Mouse (Mus musculus) forebrain, embryonic 11.5 days (tissue): Measurements from ENCODE around the gene Lrrc39. TPM values are rescaled to one million over a fixed set of nuclear protein-coding genes. Genes with fewer than 3 reads are reported as not detected.

ENCODE experiments used
- ATAC-seq: fragments of 200-750 bp; cut with Nextera tagmentation; replicated peaks from 2 replicates; pipeline ENCODE4 v1.8.0; 2017; ENCODE audit warnings: moderate TSS enrichment; ENCODE audit not compliant: low FRiP score
- DNase-seq: peaks from one replicate; pipeline ENCODE4 v3.0.0-alpha.2; 2017; ENCODE audit warnings: low spot score
- H3K27ac ChIP-seq: fragments of 300-500 bp; sonication (generic); 2 replicates; pipeline ENCODE4 v1.5.1; 2014; ENCODE audit warnings: low read depth, low read length
- H3K27me3 ChIP-seq: fragments of 300-500 bp; sonication (generic); 2 replicates; pipeline ENCODE4 v1.6.1; 2014; ENCODE audit warnings: mild to moderate bottlenecking, low read length, mixed read lengths; ENCODE audit not compliant: control insufficient read depth, insufficient read depth
- H3K36me3 ChIP-seq: fragments of 300-500 bp; sonication (generic); 2 replicates; pipeline ENCODE4 v1.6.1; 2014; ENCODE audit warnings: mild to moderate bottlenecking, low read length, moderate library complexity, mixed read lengths; ENCODE audit not compliant: control insufficient read depth, insufficient read depth
- H3K4me1 ChIP-seq: fragments of 300-500 bp; sonication (generic); replicated peaks from 2 replicates; pipeline ENCODE4 v1.6.1; 2014; ENCODE audit warnings: low read length, mixed read lengths; ENCODE audit not compliant: control insufficient read depth, insufficient read depth
- H3K4me2 ChIP-seq: fragments of 300-500 bp; sonication (generic); 2 replicates; pipeline ENCODE4 v1.6.1; 2014; ENCODE audit warnings: low read depth, mild to moderate bottlenecking, low read length, moderate library complexity, mixed read lengths; ENCODE audit not compliant: severe bottlenecking
- H3K4me3 ChIP-seq: fragments of 300-500 bp; sonication (generic); 2 replicates; pipeline ENCODE4 v1.5.1; 2014; ENCODE audit warnings: low read depth, low read length
- H3K9ac ChIP-seq: fragments of 300-500 bp; sonication (generic); 2 replicates; pipeline ENCODE4 v1.6.1; 2014; ENCODE audit warnings: low read length
- H3K9me3 ChIP-seq: fragments of 300-500 bp; sonication (generic); 2 replicates; pipeline ENCODE4 v1.6.1; 2016; ENCODE audit warnings: low read length, mixed read lengths; ENCODE audit not compliant: control insufficient read depth
- WGBS: fragments of 180-500 bp; shearing (Covaris S2); extraction: QIAGEN DNeasy Blood & Tissue Kit; methylation state at CpG from one replicate; pipeline ENCODE4 v1.1.7; 2014; 5-methylcytosine and 5-hydroxymethylcytosine counted together
- polyA plus RNA-seq: library from polyadenylated mRNA; unstranded; fragments of >200 nt; fragmentation: Nextera tagmentation; extraction: Ambion mirVana; gene quantifications from 2 replicates; pipeline ENCODE4 v1.2.1, GENCODE M21; 2014

The Lrrc39 gene
- polyA plus RNA-seq, 1 experiment from 2014 or later: 0.72 TPM

DNA sequence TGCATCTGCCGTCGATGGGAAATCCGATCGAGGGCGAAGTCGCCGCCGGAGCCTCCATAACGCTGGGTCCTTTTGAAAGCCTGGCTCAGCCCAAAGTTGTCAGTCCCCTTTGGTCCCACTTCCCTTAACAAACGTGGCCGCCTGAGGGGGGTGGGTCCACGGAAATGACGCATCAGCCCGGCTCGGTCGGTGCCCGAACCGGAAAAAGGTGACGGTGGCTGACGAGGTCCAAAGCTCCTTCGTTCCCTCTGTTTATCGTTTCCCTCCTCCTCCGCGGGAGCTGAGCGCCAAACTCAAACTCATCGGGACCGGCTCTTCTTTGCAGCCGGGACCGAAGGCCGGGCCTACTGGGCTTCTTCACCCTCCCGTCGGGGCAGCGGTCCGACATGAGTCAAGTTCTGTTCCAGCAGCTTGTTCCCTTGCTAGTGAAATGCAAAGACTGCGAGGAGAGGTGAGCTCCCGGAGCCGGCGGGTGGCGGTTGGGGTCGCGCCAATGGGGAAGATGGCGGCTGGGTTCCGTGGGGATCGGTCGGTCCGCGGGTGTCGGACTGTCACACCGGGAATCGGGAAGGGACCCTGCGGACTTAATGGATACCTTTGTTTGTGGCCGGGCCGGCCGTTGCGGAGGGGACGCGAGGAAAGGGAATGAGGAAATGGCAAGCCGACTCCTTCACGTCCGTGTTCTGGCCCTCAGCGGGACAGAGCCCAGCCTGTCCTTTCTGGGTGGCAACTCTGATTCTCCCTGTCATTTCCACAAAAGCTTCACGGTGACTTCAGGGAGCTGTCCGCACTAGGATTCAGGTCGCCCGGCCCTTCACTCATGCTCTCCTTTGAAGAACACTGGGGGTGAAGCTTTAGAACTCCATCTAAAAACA, 32.2 kb downstream of the Lrrc39 start, which contains the start of gene Sass6:
Sass6 (plus strand) TSS at position 255 of the 875 bp plus-strand sequence.
- Histone ChIP-seq H3K4me1 (no peaks in the 10 kb centered on the region), H3K9ac (peak within 1 kb of the TSS; percentile 87), H3K4me3 (peak within 1 kb of the TSS; percentile 82), H3K9me3 (no peaks in the 10 kb centered on the region), H3K36me3 (peaks cover 3% of the 10 kb centered on the region; the same call in 1 of the 2 replicates), H3K27me3 (no peaks in the 10 kb centered on the region), H3K27ac (peak within 1 kb of the TSS; percentile 74), H3K4me2 (peak within 1 kb of the TSS; percentile 48)
- DNase-seq (peak; percentile 98), ATAC-seq (peak; percentile 97)
- WGBS: under 1% methylated on average over 65 of the region's 65 CpGs

GRCm38 (mm10) chr3:116595603-116595991, 32.8 kb downstream of the Lrrc39 start:
- H3K9ac ChIP-seq: peak overlapping the region; percentile 87
- no peak overlapping the region for H3K27ac ChIP-seq
- H3K4me2 ChIP-seq: peak overlapping the region; percentile 44
- no peaks in the 10 kb centered on the region for H3K36me3 ChIP-seq
- ATAC-seq (no peak), DNase-seq (no peak)
- no peaks in the 10 kb centered on the region for H3K9me3 ChIP-seq
- H3K4me1 ChIP-seq: no peaks in the 10 kb centered on the region
- H3K4me3 ChIP-seq: peak overlapping the region; percentile 82
- no peaks in the 10 kb centered on the region for H3K27me3 ChIP-seq
- WGBS: 11% methylated on average over 10 of the region's 10 CpGs

GRCm38 (mm10) chr3:116599705-116600104, 36.9 kb downstream of the Lrrc39 start:
- DNase-seq: no peak
- no peak overlapping the region for H3K4me2 ChIP-seq
- H3K4me1 ChIP-seq: no peaks in the 10 kb centered on the region
- H3K9me3 ChIP-seq: no peaks in the 10 kb centered on the region
- H3K9ac ChIP-seq: no peak overlapping the region
- no peak overlapping the region for H3K27ac ChIP-seq
- 91% methylated on average over 2 of the region's 2 CpGs for WGBS
- H3K27me3 ChIP-seq: no peaks in the 10 kb centered on the region
- ATAC-seq: no peak
- no peak overlapping the region for H3K4me3 ChIP-seq
- no peaks in the 10 kb centered on the region for H3K36me3 ChIP-seq

GRCm38 (mm10) chr3:116601005-116601404, 38.2 kb downstream of the Lrrc39 start:
- H3K4me3 ChIP-seq: no peak overlapping the region

DNA sequence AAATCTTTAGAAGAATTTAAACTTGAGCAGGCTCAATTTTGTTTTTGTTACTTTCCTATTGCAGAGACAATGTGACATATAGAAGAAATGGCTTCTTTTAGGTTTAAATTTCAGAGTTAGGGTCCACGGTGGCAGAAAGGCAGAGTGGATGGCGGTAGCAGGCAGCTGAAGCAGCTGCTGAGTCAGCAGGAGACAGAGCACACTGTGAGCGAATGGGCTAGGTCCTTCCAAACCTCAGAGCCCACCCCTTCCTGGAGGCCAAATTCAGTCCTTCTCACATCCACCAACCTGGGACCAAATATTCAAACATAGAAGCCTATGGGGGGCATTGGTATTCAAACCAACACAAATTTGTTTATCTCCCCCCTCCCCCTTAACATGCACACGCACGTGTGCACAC, 39.0 kb downstream of the Lrrc39 start:
- 91% methylated on average over 5 of the region's 5 CpGs for WGBS
- Histone ChIP-seq H3K4me1 (no peaks in the 10 kb centered on the region), H3K27me3 (no peaks in the 10 kb centered on the region)

More at GRCm38 (mm10) chr3:116601005-116601404, 38.2 kb downstream of the Lrrc39 start:
- no peaks in the 10 kb centered on the region for H3K9me3 ChIP-seq
- H3K9ac ChIP-seq: no peak overlapping the region
- no peak for ATAC-seq
- no peak overlapping the region for H3K4me2 ChIP-seq
- H3K4me1 ChIP-seq: no peaks in the 10 kb centered on the region
- no peak overlapping the region for H3K27ac ChIP-seq
- no peaks in the 10 kb centered on the region for H3K36me3 ChIP-seq
- no peaks in the 10 kb centered on the region for H3K27me3 ChIP-seq
- WGBS: 93% methylated on average over 5 of the region's 5 CpGs
- DNase-seq: no peak

DNA sequence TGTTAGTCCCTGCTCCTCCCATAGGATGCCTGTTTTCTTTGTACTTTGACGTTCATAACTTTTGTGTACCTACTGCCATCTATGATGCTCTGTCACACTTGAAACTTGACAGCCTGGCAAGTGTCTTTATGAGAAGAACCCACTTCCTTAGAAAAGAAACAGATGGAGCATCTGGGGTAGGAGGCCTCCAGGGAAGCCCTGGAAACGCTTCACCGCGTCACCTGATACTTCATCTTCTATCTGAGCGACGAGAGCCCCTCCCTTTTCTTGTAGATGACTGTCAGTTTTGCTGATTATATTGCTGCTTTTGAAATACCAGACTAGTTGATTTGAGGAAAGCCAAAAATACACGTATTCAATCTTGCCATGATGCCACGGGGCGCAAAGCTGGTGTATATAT, 41.8 kb downstream of the Lrrc39 start:
- no peaks in the 10 kb centered on the region for H3K27me3 ChIP-seq
- no peaks in the 10 kb centered on the region for H3K4me1 ChIP-seq
- DNase-seq (no peak), ATAC-seq (no peak)
- 93% methylated on average over 9 of the region's 9 CpGs for WGBS
- no peak overlapping the region for H3K9ac ChIP-seq
- no peak overlapping the region for H3K4me2 ChIP-seq
- no peak overlapping the region for H3K27ac ChIP-seq
- no peak overlapping the region for H3K4me3 ChIP-seq
- H3K9me3 ChIP-seq: no peaks in the 10 kb centered on the region
- H3K36me3 ChIP-seq: no peaks in the 10 kb centered on the region

More for the DNA sequence above, 39.0 kb downstream of the Lrrc39 start:
- Histone ChIP-seq H3K9me3 (no peaks in the 10 kb centered on the region), H3K4me3 (no peak overlapping the region), H3K9ac (no peak overlapping the region), H3K27ac (no peak overlapping the region), H3K4me2 (no peak overlapping the region), H3K36me3 (no peaks in the 10 kb centered on the region)
- ATAC-seq: no peak
- DNase-seq: no peak

DNA sequence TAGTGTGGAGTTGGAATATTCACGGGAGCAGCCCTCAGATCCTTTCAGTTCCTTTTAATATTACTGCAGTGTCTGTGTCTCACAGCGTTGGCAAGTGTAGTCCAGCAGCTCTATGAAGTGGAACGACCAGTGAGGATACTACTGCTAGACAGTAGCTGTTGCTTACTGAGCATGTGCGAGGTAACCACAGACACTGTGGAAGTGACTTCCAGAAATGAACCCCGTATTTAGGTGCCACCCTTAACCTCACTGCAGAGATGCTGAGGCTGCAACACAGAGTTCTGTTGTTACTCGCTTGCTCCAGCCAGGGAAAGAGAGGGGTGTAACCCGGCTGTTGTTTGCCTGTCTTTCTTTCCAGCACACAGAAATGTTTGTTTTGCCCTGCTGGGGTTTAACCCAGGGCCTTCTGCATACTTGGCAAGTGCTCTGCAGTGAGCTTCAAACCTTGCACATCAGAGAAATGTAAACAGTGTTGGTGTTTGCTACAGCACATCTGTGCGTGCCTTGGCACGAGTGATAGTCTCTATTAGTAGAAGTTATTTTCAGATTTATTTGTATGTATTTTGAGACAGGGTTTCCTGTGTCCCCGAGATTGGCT, 51.6 kb downstream of the Lrrc39 start, which contains the start of gene Trmt13:
Trmt13 (minus strand) TSS at position 293 of the 598 bp plus-strand sequence.
- Histone ChIP-seq H3K27ac (no peak within 1 kb of the TSS), H3K9ac (no peak within 1 kb of the TSS), H3K9me3 (no peaks in the 10 kb centered on the region), H3K4me1 (no peaks in the 10 kb centered on the region), H3K36me3 (peaks cover 2% of the 10 kb centered on the region; the same call in 1 of the 2 replicates), H3K27me3 (no peaks in the 10 kb centered on the region), H3K4me2 (no peak within 1 kb of the TSS), H3K4me3 (no peak within 1 kb of the TSS)
- 89% methylated on average over 10 of the region's 10 CpGs for WGBS
- ATAC-seq: no peak
- DNase-seq: no peak

DNA sequence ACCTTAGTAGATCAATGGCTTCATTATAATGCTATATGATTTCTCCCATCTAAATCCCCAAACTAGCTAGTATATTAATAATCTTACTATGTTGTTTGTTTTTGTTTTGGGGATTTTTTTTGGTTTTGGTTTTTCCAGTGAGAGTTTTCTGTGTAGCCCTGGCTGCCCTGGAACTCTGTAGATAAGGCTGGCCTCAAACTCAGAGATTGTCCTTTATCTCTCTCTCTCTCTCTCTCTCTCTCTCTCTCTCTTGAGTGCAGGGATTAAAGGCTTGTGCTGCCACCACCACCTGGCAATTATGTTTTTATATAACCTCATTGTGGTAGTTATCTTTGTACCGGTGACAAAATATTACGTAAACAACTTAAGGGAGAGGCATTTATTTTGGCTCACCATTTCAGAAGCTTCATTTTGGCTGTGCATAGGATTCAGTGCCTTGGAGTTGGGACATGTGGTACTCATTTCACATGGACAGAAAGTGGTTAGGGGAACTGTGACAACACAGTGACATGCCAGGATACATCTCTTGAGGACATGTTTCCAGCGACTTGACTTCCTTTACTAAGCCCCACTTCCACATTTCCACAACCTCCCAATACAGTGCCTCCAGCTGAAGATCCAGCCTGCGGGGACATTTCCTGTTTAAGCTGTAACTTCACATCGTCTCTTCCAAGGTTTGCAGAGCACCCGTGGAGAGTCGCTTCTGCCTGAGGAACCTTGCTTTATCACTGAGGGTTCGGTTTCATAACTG, 52.7 kb downstream of the Lrrc39 start:
- Histone ChIP-seq H3K4me2 (no peak overlapping the region), H3K9me3 (no peaks in the 10 kb centered on the region), H3K27me3 (no peaks in the 10 kb centered on the region), H3K4me1 (no peaks in the 10 kb centered on the region), H3K27ac (no peak overlapping the region), H3K36me3 (peaks cover 2% of the 10 kb centered on the region; the same call in 1 of the 2 replicates), H3K4me3 (no peak overlapping the region), H3K9ac (no peak overlapping the region)
- WGBS: 94% methylated on average over 8 of the region's 8 CpGs
- no peak for ATAC-seq
- no peak for DNase-seq
